Mouse (Mus musculus) liver, embryonic 14.5 days (tissue): ENCODE measurements at regions not wholly inside any gene's neighbourhood (a gene's known extent, or its start where the extent isn't known, plus 50 kb on each side); places are given as distances from the start of the nearest gene placed in this dataset.

Experiments used
- CTCF ChIP-seq: IDR thresholded peaks from 2 replicates; pipeline ENCODE4 v1.5.1; 2016; ENCODE audit warnings: antibody characterized with exemption, low read depth, control low read depth
- EP300 ChIP-seq: IDR thresholded peaks from 2 replicates; pipeline ENCODE4 v1.6.1; 2016; ENCODE audit warnings: antibody characterized with exemption, low read depth

GRCm38 (mm10) chr17:64466273-64466672 lies 134.3 kb upstream of the Man2a1 start:
- TF ChIP-seq CTCF (no peak), EP300 (no peak)
